Comparison of ENCODE assay signal across 10 mouse cellular contexts in the genomic region with DNA sequence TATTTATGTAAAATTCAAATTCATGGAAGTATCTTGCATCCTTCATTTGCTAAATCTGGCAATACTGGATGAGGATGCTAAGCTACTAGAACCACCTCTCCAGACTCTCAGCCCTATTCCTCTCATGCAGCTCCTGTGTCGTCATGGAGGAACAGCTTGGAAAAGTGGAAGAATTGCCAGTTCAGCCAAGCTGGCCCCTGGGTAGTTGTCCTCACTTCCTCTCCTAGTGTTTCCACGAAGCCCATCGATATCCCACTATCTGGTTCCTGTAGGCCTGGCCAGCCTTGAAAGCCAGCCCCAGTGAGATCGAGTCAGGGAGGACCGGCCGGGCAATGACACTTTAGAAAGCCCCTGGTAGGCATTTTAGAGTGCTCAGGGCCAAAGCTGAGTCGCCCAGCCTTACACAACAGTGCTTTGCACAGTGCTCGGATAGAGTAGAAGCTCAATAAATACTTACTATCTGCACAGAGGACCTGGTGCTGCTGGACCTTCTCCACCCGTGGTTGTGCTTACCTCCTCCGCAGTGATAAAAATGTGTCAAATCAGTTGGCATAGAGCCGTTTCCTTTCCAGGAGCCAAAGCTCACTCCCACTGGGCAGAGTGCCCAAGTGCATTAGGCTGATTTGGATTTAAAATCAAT.
DNase-seq lines count a peak whose midpoint lies in the region; ATAC-seq and TF ChIP-seq lines count a peak whose summit lies in the region.
"Had no signal": no experiment of that assay in that cellular context is flagged by ENCODE, and none has a peak within 500 bp of the region (broad histone marks: within the 10 kb centered on the region; RNA-seq: fewer than 3 reads in every experiment).

No protein-coding gene starts in this region.

- no peak overlapping the region for H3K4me3 ChIP-seq in intestine, embryonic 14.5 days (ENCODE audit: low read depth, low read length)
- H3K4me3 ChIP-seq in intestine, embryonic 16.5 days (ENCODE audit: low read length) = no peak overlapping the region
- H3K4me3 ChIP-seq in midbrain, postnatal 0 days (ENCODE audit: low read depth, low read length) = no peak overlapping the region
- H3K4me3 ChIP-seq: limb, embryonic 15.5 days had no signal

- no peak for TF ChIP-seq CTCF in midbrain, postnatal 0 days (IDR thresholded peaks at IDR 0.05)

- DNase-seq in cerebellum, adult 9-11 months = peak; percentile 14
- DNase-seq in cerebellum, adult 11 months = no peak
- DNase-seq in intestine, embryonic 14.5 days (ENCODE audit: low spot score) = peak; percentile 52
- DNase-seq in retina, postnatal 1 day = peak; percentile 32
- DNase-seq in retina, embryonic 14.5 days (ENCODE audit: low spot score) = no peak
- peak; percentile 68 for DNase-seq in midbrain, postnatal 0 days (ENCODE audit: low spot score)
- DNase-seq in urinary bladder, postnatal 36 days (ENCODE audit: low spot score in 2 of 2) = no peak
- DNase-seq: thymus, postnatal 14 days had no signal

- no peak overlapping the region for H3K4me2 ChIP-seq in intestine, embryonic 14.5 days (ENCODE audit: low read length)
- H3K4me2 ChIP-seq in intestine, embryonic 16.5 days (ENCODE audit: low read depth, low read length) = no peak overlapping the region
- H3K4me2 ChIP-seq in midbrain, postnatal 0 days (ENCODE audit: low read depth, low read length, poor library complexity, severe bottlenecking) = no peak overlapping the region
- H3K4me2 ChIP-seq: limb, embryonic 15.5 days had no signal

- H3K27me3 ChIP-seq in intestine, embryonic 14.5 days (replicated peaks; ENCODE audit: control insufficient read depth, insufficient read depth, low read length) = no peaks in the 10 kb centered on the region
- H3K27me3 ChIP-seq in intestine, embryonic 16.5 days (replicated peaks; ENCODE audit: control insufficient read depth, insufficient read depth, low read length) = no peaks in the 10 kb centered on the region
- no peaks in the 10 kb centered on the region for H3K27me3 ChIP-seq in midbrain, postnatal 0 days (ENCODE audit: insufficient read depth, low read length)
- H3K27me3 ChIP-seq: limb, embryonic 15.5 days had no signal

- 76% methylated on average over 11 of the region's 11 CpGs for WGBS in intestine, embryonic 14.5 days
- WGBS in intestine, embryonic 16.5 days = 65% methylated on average over 11 of the region's 11 CpGs
- 73% methylated on average over 11 of the region's 11 CpGs for WGBS in midbrain, postnatal 0 days

- H3K4me1 ChIP-seq in intestine, embryonic 14.5 days (replicated peaks; ENCODE audit: control insufficient read depth, insufficient read depth, low read length) = peaks cover 29% of the 10 kb centered on the region
- peaks cover 42% of the 10 kb centered on the region for H3K4me1 ChIP-seq in intestine, embryonic 16.5 days (ENCODE audit: control insufficient read depth, insufficient read depth, low read length)
- H3K4me1 ChIP-seq in midbrain, postnatal 0 days (ENCODE audit: insufficient read depth, low read length) = peaks cover 9% of the 10 kb centered on the region

- no peak for ATAC-seq in intestine, embryonic 14.5 days (replicated peaks; ENCODE audit: low FRiP score, low TSS enrichment, low read depth)
- no peak for ATAC-seq in intestine, embryonic 16.5 days
- no peak for ATAC-seq in midbrain, postnatal 0 days (ENCODE audit: low FRiP score)

- no peaks in the 10 kb centered on the region for H3K36me3 ChIP-seq in intestine, embryonic 14.5 days (ENCODE audit: control insufficient read depth, insufficient read depth, low read length)
- no peaks in the 10 kb centered on the region for H3K36me3 ChIP-seq in intestine, embryonic 16.5 days (ENCODE audit: control insufficient read depth, insufficient read depth, low read length)
- H3K36me3 ChIP-seq in midbrain, postnatal 0 days (ENCODE audit: insufficient read depth, low read length) = no peaks in the 10 kb centered on the region
- H3K36me3 ChIP-seq: limb, embryonic 15.5 days had no signal

- H3K9me3 ChIP-seq in intestine, embryonic 14.5 days (ENCODE audit: control insufficient read depth, low read length) = no peaks in the 10 kb centered on the region
- no peaks in the 10 kb centered on the region for H3K9me3 ChIP-seq in intestine, embryonic 16.5 days (ENCODE audit: control insufficient read depth, low read length)
- H3K9me3 ChIP-seq in midbrain, postnatal 0 days (ENCODE audit: low read length) = no peaks in the 10 kb centered on the region
- H3K9me3 ChIP-seq: limb, embryonic 15.5 days had no signal

- H3K27ac ChIP-seq in intestine, embryonic 14.5 days (ENCODE audit: low read depth) = no peak overlapping the region
- no peak overlapping the region for H3K27ac ChIP-seq in intestine, embryonic 16.5 days (ENCODE audit: low read length)
- H3K27ac ChIP-seq in midbrain, postnatal 0 days (ENCODE audit: low read depth, low read length) = no peak overlapping the region
- H3K27ac ChIP-seq: limb, embryonic 15.5 days had no signal

- H3K9ac ChIP-seq in intestine, embryonic 14.5 days (ENCODE audit: low read length) = no peak overlapping the region
- no peak overlapping the region for H3K9ac ChIP-seq in intestine, embryonic 16.5 days (ENCODE audit: low read depth, low read length)
- H3K9ac ChIP-seq in midbrain, postnatal 0 days (replicated peaks; ENCODE audit: low read length, poor library complexity, severe bottlenecking) = no peak overlapping the region
- H3K9ac ChIP-seq: limb, embryonic 15.5 days had no signal

Comparison
In these comparisons a context has a peak if more than half of its experiments do, and no peak if none do; other contexts are left out.
1. DNase-seq: peak in cerebellum, adult 9-11 months (single experiment), intestine, embryonic 14.5 days (single experiment), retina, postnatal 1 day (single experiment) and midbrain, postnatal 0 days (single experiment); none in cerebellum, adult 11 months (single experiment), retina, embryonic 14.5 days (single experiment) and urinary bladder, postnatal 36 days (0 of 2).